Mouse (Mus musculus) left cerebral cortex, postnatal 4 days (tissue): ENCODE results near the gene Prpf4. TPM values are rescaled to one million over a fixed set of nuclear protein-coding genes. Genes with fewer than 3 reads are reported as not detected.
A peak's percentile ranks its signal among the peaks of the same experiment; 100 is the strongest.

ENCODE experiments used
- DNase-seq: peaks from one replicate; pipeline ENCODE4 v3.0.0-alpha.2; 2022
- intact Hi-C: fragments of 180-260 bp; cut with DNase I; formaldehyde crosslinking; loops from one replicate; pipeline ENCODE4 v1.15.1; 2025
- total RNA-seq, 2 experiments: library from RNA; stranded (reverse); gene quantifications; 2 replicates each; pipeline ENCODE4 v1.2.3; 2021

Gene Prpf4
- total RNA-seq, 2 experiments from 2014 or later: 14.6 to 15.4 TPM

DNA sequence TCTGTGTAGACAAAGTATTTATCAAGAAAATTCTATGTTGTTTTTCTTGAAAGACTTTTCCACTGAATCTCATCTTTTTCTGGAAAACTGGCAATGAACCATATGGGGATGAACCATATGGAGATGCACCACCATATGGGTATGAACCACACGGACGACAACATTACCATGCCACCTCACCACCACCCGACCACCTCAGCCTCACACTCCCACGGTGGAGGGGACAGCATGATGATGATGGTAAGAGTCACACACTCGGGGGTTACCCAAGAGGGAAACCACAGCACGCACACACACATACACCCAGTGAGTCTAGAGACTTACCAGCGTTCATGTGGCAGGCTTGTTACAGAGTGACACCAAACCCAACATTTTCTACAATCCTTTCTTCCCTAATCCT lies 23.2 kb upstream of the Prpf4 start:
- no peak for DNase-seq
- intact Hi-C loops: no loop called here

DNA sequence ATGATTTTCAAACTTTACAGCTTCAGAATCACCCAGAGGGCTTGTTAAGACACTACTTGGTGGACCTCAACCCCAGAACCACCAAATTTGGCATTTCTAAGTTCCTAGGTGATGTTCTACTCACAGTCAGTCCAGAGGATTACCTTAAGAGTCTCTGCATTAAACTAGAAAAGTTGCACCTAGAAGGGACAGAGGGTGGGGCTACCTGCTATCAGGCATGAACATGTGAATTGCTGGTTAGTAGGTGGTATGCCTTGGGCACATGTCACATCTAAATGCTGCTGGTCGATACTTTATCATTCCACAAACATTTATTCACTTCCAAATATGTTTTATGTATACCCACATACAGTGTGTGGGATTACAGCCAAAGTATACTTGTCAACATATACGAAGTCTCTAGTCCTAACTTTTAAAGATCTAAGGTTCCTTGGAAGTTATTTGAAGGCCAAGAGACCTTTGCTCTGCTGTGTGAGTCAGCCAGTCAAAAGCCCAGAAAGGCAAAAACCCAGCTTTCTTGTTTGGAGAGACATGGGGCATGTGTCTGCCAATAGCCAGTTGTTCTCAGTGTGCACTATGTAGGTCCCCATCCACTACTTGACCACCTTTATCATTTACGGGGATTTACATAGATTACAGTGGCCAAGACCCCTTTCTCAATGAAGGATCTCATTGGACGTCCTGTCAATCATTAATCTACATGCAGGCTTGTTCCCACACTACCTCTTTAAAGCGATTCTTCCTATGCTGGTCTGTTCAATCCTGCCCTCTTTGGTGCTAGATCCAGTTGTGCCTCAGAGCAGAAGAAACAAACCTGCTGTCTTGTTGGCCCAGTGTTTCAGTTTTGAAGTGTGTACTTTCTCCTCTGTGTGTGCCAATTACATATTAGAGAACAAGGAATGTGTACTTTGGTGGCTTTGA lies 18.7 kb upstream of the Prpf4 start:
- intact Hi-C loops: no loop called here

DNA sequence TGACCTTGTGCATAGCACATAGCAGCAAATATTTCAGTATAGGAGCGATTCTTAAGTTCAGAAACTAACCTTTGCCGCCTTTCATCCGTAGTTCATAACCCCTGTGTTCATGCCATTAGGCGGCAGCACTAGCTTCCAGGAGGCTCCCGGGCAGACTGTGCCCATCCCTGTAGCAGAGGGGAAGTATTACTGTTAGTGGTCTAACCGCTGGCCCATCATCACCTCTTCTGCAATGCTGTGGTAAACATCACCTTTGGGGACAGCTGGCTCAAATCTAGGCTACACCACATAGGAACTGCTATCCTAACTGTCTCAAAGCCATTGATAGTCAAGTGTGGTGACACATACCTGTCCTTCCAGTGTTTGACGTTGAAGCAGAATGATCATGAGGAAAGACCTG lies 16.7 kb upstream of the Prpf4 start:
- no peak for DNase-seq
- intact Hi-C loops: no loop called here

More for the DNA sequence above, 18.7 kb upstream of the Prpf4 start:
- no peak for DNase-seq

DNA sequence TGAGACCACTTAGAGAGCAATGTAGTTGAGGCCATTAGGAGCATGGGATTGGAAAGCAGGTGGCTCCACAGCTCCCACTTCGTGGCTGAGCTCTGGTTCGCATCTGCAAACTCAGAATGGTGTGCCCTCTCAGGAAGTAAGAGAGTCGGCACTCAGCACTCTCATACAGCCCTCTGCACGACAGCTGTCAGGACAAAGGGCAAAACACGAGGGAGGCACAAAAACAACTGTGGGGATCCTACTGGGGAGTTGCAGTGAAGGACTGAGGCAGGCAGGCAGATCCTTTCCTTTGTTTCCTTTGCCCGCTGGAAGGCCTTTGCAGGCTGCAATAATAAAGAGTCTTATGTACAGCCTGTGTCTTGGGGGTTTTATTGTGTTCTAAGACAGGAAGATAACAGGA lies 15.1 kb upstream of the Prpf4 start:
- DNase-seq: no peak
- intact Hi-C loops: no loop called here

DNA sequence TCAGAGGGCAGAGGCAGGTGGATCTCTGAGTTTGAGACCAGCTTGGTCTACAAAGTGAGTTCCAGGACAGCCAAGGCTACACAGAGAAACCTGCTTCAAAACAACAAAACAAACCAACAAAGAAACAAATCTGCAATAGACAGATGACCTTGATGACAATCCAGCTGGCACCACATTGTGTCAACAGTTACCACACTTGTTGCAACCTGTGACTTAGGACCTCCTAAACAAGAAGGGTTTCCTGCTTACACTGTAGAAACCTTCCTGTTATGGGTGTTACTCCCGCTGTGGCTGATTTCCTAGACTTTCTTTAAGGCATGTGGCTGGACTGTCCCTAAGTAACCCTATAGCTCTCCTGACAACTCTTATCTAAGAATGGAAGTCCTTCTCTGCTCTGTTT lies 12.8 kb upstream of the Prpf4 start:
- intact Hi-C loops: no loop called here
- DNase-seq: no peak

DNA sequence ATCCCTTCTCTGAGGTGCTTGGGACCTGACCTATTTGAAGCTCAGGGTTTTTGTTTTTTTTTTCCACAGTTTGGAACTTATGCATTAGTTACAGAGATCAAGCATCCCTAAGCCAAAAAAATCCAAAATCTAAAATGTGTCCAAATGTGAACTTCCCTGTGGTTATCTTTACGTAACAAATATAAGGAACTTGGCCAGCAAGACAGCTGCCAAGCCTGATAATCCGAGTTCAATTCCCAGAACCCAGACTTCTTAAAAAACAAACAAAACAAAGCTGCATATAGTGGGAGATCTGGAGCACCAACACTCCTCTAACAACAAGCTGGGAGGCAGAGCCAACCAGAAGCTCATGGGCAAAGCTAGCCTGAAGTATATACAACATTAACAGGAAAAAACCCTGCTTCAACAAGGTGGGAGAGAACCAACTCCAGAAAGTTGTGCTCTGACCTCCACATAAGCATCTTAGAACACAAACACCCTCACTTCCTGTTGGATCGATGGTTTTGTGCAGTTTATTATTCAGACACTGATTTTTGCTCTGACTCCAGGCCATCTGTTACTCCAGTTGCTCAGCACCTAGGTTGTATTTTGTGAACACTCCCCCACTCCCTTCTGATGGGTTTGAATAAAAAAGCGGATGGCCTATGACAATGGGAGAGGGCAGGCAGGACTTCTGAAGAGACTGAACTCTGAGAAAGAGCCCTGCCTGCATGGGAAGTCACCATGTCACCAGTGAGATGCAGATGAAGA lies 10.8 kb upstream of the Prpf4 start:
- intact Hi-C loops: no loop called here
- DNase-seq: no peak

DNA sequence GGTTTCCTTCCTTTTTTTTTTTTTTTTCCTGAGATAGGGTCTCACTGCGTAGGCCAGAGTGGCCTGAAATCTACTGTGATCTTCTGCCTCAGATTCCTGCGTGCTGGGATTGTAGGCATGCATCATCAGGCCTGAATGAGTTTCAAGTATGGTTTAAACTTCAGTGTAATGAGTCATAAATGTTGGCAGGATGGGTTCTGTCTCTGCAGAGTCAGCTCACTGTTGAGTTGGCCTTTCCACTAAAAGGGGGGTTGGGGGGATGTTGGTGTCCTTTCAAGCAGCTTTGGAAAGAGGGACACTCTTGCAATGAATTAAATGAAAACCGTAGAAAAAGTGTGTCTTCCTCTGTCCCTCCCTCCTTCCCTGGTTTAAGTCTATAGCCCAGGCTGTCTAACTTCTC lies 9.6 kb upstream of the Prpf4 start:
- no peak for DNase-seq
- intact Hi-C loops: no loop called here

DNA sequence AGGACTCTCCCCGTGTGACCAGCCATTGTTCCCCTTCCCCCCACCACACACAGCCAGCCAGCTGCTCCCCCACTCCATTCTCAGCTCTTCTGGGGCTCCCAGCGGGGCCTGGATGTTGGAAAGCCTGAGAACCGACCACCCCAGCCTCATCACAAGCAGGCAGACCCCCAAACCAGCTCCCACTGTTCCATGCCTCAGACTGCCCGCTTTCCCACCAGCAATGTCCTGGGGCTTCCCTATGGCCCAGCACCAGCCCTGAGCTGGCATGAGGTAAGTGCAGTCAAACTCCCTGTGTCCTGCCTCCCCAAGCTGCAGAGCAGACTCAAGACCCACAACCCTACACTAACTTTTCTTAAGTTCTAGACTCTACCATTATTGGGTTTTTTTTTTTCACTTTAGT lies 2.5 kb upstream of the Prpf4 start:
- intact Hi-C loops: no loop called here
- DNase-seq: no peak

DNA sequence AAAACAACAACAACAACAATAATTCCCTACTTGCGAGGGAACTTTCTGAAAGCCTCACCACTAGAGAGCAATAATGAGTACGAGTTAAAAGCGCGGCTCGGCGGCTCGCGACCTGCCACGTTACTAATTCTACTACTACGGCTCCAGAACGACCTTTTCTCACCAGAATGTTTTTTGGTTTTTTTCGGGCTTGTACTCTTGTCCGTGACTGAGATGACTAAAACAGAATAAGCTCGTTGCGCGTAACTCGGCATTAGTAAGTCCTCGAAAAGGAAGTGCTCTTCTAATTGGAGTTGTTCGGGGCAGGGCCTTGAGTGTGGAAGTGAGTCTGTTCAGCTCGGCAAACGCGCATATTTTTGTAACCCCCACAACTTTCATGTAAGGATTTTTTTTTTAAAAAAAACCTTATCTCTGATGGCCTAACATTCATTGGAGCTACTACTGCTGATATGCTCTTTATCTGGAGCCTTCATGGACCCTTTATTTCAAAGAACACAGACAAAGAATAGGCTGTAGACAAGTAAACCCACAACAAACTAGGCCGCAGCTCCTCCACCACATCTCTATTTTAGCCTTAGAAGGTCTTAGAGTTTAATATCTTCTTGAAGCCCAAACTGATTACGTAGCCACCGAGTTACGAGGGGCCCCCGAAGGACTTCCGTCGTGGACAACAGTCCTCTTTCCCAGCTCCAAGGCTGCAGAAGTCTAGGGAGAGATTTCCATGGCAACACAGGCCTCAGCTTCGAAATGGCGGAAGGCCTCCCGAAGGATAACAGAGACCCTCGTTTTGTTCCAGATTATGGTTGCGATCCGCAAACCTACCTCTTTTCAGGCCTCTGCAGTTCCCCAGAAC lies 641 bp upstream of the Prpf4 start:
- intact Hi-C loops: no loop called here
- DNase-seq: peak; percentile 35

DNA sequence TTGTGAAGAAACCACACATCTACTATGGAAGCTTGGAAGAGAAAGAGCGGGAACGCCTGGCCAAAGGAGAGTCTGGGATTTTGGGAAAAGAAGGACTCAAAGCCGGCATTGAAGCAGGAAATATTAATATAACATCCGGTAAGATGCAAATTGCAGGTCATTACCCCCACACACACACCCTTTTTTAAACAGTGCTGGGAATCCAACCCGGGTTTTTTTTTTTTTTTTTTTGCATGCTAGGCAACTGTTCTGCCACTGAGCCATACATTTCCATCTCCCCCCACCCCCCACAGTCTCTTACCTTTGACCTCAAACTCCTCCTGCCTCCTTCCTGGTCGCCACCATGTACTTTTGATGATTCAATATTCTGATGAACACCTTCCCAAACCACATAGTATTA lies 1.0 kb downstream of the Prpf4 start:
- intact Hi-C loops: no loop called here
- no peak for DNase-seq

DNA sequence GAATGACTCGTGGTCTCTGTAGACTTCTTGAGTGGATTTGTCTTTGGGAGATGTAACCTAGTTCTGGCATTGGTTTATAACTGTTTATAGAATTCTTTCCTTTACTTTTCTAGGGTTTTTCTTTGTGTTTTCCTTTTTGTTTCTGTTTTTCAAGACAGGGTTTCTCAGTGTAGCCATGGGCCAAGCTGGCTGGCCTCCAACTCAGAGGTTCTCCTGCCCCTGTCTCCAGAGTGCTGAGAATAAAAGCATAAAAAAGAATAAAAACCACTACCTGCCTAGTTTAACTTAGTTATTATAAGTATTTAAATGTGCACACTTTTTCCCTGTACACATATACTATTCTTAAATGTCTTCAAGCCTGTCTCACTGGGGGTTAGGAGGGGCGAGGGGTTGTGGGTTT lies 1.7 kb downstream of the Prpf4 start:
- intact Hi-C loops: no loop called here
- no peak for DNase-seq

DNA sequence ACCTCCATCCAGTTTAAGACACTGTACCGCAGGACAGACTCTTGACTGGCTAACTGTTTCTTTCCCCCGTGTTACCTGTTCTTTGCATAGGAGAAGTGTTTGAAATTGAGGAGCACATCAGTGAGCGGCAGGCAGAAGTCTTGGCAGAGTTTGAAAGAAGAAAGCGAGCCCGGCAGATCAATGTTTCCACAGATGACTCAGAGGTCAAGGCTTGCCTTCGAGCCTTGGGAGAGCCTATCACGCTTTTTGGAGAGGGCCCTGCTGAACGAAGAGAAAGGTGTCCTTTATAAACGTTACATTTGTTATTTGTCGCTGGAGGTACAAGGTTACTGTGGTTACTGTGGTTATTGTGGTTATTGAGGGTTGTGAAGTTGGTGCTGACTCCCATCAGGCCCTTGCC lies 3.0 kb downstream of the Prpf4 start:
- intact Hi-C loops: no loop called here
- DNase-seq: no peak

DNA sequence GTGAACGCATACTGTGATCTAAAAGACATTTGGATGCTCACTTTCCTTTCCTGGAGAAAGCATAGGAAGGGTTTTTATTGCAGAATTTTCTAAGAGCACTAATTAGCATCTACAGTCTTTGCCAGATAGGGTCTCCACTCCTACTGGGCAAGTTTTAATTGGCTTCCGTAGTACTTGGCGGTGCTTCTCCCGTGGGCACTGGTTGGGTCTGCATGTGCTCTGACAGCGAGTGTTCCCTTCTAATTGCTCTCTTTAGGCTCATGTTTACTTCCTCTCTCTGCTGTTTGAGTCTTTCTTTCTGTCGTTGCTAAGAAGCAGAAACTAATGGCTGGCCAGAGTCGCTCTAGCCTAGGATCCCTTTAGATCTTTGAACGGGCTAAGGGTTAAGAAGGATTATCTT lies 9.9 kb downstream of the Prpf4 start:
- DNase-seq: no peak
- intact Hi-C loops: no loop called here

DNA sequence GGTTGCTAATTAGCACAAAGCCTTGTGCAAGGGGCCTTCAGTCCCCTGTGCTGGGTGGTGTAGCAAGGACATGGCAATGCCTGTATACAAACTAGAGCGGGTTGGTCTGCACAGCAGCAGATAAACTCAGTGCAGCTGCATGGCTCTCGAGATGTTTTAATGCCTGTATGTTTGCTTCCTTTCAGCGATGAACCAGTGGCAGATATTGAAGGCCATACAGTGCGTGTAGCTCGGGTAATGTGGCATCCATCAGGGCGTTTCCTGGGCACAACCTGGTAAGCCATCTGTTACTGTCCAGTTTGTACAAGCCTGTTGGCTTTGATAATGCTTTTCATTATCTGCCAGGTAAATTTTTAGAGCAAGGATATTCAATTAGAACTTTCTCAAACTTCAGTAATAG lies 10.5 kb downstream of the Prpf4 start:
- DNase-seq: no peak
- intact Hi-C loops: no loop called here

DNA sequence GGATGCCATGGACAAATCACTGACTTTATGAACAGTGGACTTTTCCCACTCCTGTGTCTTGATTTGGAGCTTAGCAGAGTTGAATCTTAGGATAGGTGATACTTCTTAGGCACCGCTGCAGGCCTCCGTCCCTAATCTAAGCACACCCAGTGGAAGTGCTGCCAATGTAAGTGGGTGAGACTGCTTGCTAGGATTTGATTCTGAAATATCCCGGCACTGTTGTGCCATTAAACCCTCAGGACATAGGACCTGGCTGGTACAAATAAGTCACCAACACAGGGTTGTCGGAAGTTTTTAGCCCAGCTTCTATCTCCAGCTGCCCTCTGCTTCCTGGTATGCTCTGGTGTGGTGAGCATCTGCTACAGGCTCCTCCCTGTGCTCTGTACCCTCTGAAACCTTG lies 17.3 kb downstream of the Prpf4 start:
- intact Hi-C loops: no loop called here

DNA sequence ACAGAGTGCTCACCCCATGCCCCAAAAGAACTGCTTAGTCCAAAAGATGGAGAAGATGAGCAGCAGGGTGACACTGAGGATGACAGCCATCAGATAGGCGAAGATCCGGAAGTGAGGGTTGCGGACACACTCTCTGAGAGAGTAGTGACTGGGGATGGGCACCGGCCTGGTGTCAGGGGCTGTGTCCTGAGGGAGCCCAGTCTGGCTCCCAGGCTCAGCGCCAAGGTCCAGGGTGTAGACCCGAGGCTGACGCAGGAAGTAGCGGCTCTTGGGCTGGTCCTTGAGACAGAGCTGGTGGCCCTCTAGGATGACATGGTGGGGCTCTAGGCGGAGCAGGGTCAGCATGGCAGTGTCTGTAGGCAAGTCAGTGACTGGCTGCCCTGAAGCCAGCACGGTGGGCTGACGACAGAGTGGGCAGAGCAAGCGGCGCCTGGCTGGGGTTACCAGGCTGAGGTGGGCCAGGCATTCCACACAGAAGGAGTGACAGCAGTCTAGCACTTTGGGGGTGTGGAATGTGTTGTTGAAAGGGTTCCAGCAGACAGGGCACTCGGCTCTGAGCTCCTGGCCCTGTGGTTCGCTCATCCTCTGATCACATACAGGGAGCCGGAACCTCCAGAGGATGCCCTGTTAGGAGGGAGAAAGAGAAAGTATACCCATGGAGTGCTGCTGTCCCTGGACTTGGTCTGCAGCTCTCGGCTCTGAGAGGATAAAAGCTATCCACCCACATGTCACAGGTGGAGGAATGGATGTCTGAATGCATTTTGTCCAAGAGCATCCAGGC lies 19.6 kb downstream of the Prpf4 start:
- intact Hi-C loops: no loop called here
- DNase-seq: no peak

More for the DNA sequence above, 17.3 kb downstream of the Prpf4 start:
- no peak for DNase-seq

DNA sequence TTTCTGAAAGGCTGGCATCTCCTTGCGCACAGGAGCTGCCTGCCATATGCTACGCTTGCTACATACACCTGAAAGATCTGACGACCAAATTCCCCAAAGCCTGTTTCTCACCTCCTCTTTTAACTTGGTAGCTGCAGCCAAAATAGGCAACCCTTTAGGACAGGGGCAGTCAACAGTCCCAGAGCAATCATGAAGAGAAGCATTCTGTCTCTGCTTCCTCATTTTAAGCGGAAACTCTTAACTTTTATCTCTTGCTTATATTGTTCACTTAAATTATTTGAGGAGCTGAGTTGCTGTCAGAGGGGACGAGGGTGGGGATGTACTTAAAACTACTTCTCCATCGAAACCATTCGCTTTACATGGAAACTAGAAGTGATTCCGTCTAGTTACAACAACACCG lies 21.0 kb downstream of the Prpf4 start:
- intact Hi-C loops: no loop called here
- DNase-seq: no peak

DNA sequence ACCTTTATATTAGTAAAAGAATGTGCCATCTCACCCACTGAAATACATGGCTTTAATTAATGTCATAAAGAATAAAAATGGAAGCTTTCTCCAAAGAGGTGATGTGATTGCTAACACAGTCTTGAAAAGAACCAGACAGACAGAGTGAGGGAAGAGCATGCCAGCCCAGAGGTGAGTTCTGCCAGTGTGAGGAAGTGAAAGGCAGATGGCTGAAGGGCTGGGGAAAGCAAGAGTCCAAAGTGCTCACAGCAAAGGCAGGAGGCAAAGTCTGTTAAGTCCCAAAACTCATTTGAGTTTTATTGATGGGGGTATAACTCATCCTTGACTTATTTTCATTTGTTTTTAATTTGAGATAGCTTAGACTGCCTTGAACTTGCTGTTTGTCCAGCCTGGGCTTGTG lies 22.1 kb downstream of the Prpf4 start:
- intact Hi-C loops: no loop called here
- no peak for DNase-seq

DNA sequence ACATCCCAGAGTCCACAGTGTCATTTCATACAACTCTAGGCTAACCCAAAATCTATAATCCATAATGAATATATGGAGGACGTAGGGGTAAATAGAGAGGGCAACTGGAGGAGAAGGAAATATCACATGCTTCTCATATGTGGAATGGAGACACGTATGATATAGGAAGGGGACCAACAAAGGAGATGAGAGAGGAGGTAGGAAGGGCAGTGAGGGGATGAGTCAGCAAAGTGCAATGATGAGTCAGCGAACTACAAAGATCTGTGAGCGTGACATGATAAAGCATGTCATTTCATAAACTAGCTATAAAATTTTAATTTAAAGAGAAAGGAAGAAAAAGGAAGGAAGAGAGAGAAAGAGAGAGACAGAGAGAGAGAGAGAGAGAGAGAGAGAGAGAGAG lies 22.9 kb downstream of the Prpf4 start:
- intact Hi-C loops: no loop called here
- DNase-seq: no peak
